Mouse (Mus musculus) liver, adult 2 months (tissue): Measurements from ENCODE around the gene Ooep. TPM values are rescaled to one million over a fixed set of nuclear protein-coding genes. Genes with fewer than 3 reads are reported as not detected.
A peak's percentile ranks its signal among the peaks of the same experiment; 100 is the strongest.

ENCODE experiments used
- DNase-seq: peaks from one replicate; pipeline ENCODE4 v3.0.0-alpha.2; 2011; ENCODE audit warnings: low read depth, low spot score; ENCODE audit errors: extremely low read depth
- H3K27ac ChIP-seq: fragments of 200-500 bp; replicated peaks from 2 replicates; pipeline ENCODE4 v1.5.1; 2012; ENCODE audit warnings: low read depth, mild to moderate bottlenecking, control low read depth, inconsistent platforms, low read length; ENCODE audit not compliant: insufficient read depth
- H3K27me3 ChIP-seq: fragments of 200-500 bp; 2 replicates; pipeline ENCODE4 v1.6.1; 2012; ENCODE audit warnings: mild to moderate bottlenecking, moderate library complexity, low read length, inconsistent platforms; ENCODE audit not compliant: control insufficient read depth, insufficient read depth
- H3K36me3 ChIP-seq: fragments of 200-500 bp; 2 replicates; pipeline ENCODE4 v1.6.1; 2012; ENCODE audit warnings: low read length, inconsistent platforms; ENCODE audit not compliant: control insufficient read depth, insufficient read depth
- H3K4me1 ChIP-seq: fragments of 200-500 bp; 2 replicates; pipeline ENCODE4 v1.6.1; 2011; ENCODE audit warnings: low read length; ENCODE audit not compliant: control insufficient read depth, insufficient read depth
- H3K4me3 ChIP-seq: fragments of 200-500 bp; 2 replicates; pipeline ENCODE4 v1.5.1; 2011; ENCODE audit warnings: low read depth, mild to moderate bottlenecking, control low read depth, low read length, moderate library complexity; ENCODE audit not compliant: insufficient read depth
- H3K79me2 ChIP-seq: fragments of 200-500 bp; 2 replicates; pipeline ENCODE4 v1.6.1; 2012; ENCODE audit warnings: inconsistent platforms, mild to moderate bottlenecking, low read length, moderate library complexity; ENCODE audit not compliant: control insufficient read depth, insufficient read depth
- H3K9ac ChIP-seq: fragments of 200-500 bp; 2 replicates; pipeline ENCODE4 v1.6.1; 2012; ENCODE audit warnings: low read depth, mild to moderate bottlenecking, control low read depth, inconsistent platforms, low read length
- CTCF ChIP-seq: fragments of 200-500 bp; IDR thresholded peaks from 2 replicates; pipeline ENCODE4 v1.5.1; 2011; ENCODE audit warnings: low read depth, low read length, control low read depth
- POLR2A ChIP-seq: fragments of 200-500 bp; IDR thresholded peaks from 2 replicates; pipeline ENCODE4 v1.6.1; 2011; ENCODE audit warnings: low read length, control low read depth; ENCODE audit not compliant: insufficient read depth; ENCODE audit errors: extremely low read depth
- WGBS: fragments of 180-500 bp; shearing (Covaris S2); methylation state at CpG from one replicate; pipeline ENCODE4 v1.1.7; 2018; 5-methylcytosine and 5-hydroxymethylcytosine counted together
- polyA plus RNA-seq: library from polyadenylated mRNA; depleted of rRNA; stranded (reverse); fragments of >200 nt; gene quantifications from 2 replicates; pipeline ENCODE4 v1.2.3, GENCODE M21; 2012; rRNA removed
- total RNA-seq: library from RNA; depleted of rRNA; stranded (reverse); fragments of >200 nt; gene quantifications from 2 replicates; pipeline ENCODE4 v1.2.3, GENCODE M21; 2014; rRNA removed

Ooep gene
- total RNA-seq (not detected in 2 replicates), polyA plus RNA-seq (not detected in 2 replicates)

GRCm38 (mm10) chr9:78378113-78378785 is at the start of gene Ooep:
Ooep (minus strand) TSS chr9:78378725.
- 7% methylated on average over 23 of the region's 23 CpGs for WGBS
- H3K9ac ChIP-seq: no peak within 1 kb of the TSS
- no peak for DNase-seq
- H3K4me1 ChIP-seq: no peaks in the 10 kb centered on the region
- TF ChIP-seq CTCF (no peak), POLR2A (no peak)
- no peak within 1 kb of the TSS for H3K4me3 ChIP-seq
- no peaks in the 10 kb centered on the region for H3K36me3 ChIP-seq
- no peaks in the 10 kb centered on the region for H3K27me3 ChIP-seq
- no peaks in the 10 kb centered on the region for H3K79me2 ChIP-seq
- H3K27ac ChIP-seq: no peak within 1 kb of the TSS

GRCm38 (mm10) chr9:78428185-78428584 is 49.7 kb upstream of the Ooep start:
- 80% methylated on average over 6 of the region's 6 CpGs for WGBS
- Histone ChIP-seq H3K36me3 (no peaks in the 10 kb centered on the region), H3K79me2 (no peaks in the 10 kb centered on the region), H3K27me3 (no peaks in the 10 kb centered on the region), H3K27ac (peak overlapping the region; percentile 5; the same call in 1 of the 2 replicates), H3K9ac (no peak overlapping the region), H3K4me1 (no peaks in the 10 kb centered on the region), H3K4me3 (no peak overlapping the region)
- TF ChIP-seq CTCF (no peak), POLR2A (no peak)
- DNase-seq: peak; percentile 11

- Histone ChIP-seq H3K36me3 (no peaks in the 10 kb centered on the region), H3K27me3 (no peaks in the 10 kb centered on the region), H3K4me1 (no peaks in the 10 kb centered on the region), H3K79me2 (no peaks in the 10 kb centered on the region), H3K9ac (peak overlapping the region; percentile 51; the same call in 1 of the 2 replicates), H3K27ac (no peak overlapping the region), H3K4me3 (peak overlapping the region; percentile 53; the same call in 1 of the 2 replicates)
- no peak for TF ChIP-seq POLR2A
- TF ChIP-seq CTCF: no peak
- DNase-seq: no peak
- WGBS: 24% methylated on average over 27 of the region's 27 CpGs
These were observed 48.8 kb upstream of the Ooep start for GRCm38 (mm10) chr9:78427362-78427781.

- Histone ChIP-seq H3K36me3 (no peaks in the 10 kb centered on the region), H3K4me1 (no peaks in the 10 kb centered on the region), H3K27me3 (no peaks in the 10 kb centered on the region), H3K27ac (no peak overlapping the region), H3K9ac (no peak overlapping the region), H3K79me2 (no peaks in the 10 kb centered on the region), H3K4me3 (no peak overlapping the region)
- 86% methylated on average over 7 of the region's 7 CpGs for WGBS
- DNase-seq: no peak
- TF ChIP-seq POLR2A (no peak), CTCF (no peak)
These were observed 23.1 kb upstream of the Ooep start for GRCm38 (mm10) chr9:78401596-78401995.

GRCm38 (mm10) chr9:78400570-78400969 is 22.0 kb upstream of the Ooep start:
- TF ChIP-seq CTCF (no peak), POLR2A (no peak)
- no peaks in the 10 kb centered on the region for H3K4me1 ChIP-seq
- DNase-seq: no peak
- no peaks in the 10 kb centered on the region for H3K36me3 ChIP-seq
- H3K9ac ChIP-seq: no peak overlapping the region
- no peaks in the 10 kb centered on the region for H3K79me2 ChIP-seq
- no peak overlapping the region for H3K4me3 ChIP-seq
- no peak overlapping the region for H3K27ac ChIP-seq
- peaks cover 7% of the 10 kb centered on the region for H3K27me3 ChIP-seq
- WGBS: 78% methylated on average over 5 of the region's 5 CpGs

- H3K36me3 ChIP-seq: no peaks in the 10 kb centered on the region
- no peak for DNase-seq
- 66% methylated on average over 9 of the region's 9 CpGs for WGBS
- H3K27ac ChIP-seq: no peak overlapping the region
- H3K79me2 ChIP-seq: no peaks in the 10 kb centered on the region
- no peak overlapping the region for H3K4me3 ChIP-seq
- H3K27me3 ChIP-seq: peaks cover 9% of the 10 kb centered on the region
- H3K4me1 ChIP-seq: no peaks in the 10 kb centered on the region
- no peak overlapping the region for H3K9ac ChIP-seq
- TF ChIP-seq CTCF (no peak), POLR2A (no peak)
These were observed 18.0 kb upstream of the Ooep start for GRCm38 (mm10) chr9:78396517-78396916.
